Mouse (Mus musculus) left cerebral cortex, postnatal 4 days (tissue): ENCODE measurements at regions not wholly inside any gene's neighbourhood (a gene's known extent, or its start where the extent isn't known, plus 50 kb on each side); places are given as distances from the start of the nearest gene placed in this dataset.

Source experiments
- DNase-seq: peaks from one replicate; pipeline ENCODE4 v3.0.0-alpha.2; 2022
- intact Hi-C: fragments of 180-260 bp; cut with DNase I; formaldehyde crosslinking; loops from one replicate; pipeline ENCODE4 v1.15.1; 2025

GRCm38 (mm10) chrX:158236206-158236605 is 193.1 kb upstream of the Cnksr2 start:
- no peak for DNase-seq
- intact Hi-C loops: no loop called here

DNA sequence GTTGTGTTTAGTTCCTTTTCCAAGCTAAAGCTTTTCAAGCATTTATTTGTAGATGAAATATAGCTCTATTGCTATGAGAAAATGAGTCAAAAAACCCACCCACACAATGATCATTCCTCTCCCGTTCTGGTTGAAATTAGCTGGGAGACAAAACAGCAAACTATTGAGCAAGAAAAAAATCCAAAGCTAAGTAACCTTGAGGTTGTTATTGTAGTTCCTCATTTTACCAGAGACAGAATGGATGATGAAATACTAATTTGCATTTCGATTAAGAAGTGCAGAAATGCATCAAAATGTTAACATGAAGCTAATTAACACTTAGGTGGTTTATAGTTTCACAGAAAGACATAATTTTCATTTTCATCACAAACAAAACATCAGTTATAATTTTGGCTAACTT is 166.1 kb upstream of the Cnksr2 start:
- intact Hi-C loops: no loop called here
- DNase-seq: no peak

GRCm38 (mm10) chrX:158195536-158195935 is 152.4 kb upstream of the Cnksr2 start:
- peak; percentile 12 for DNase-seq

DNA sequence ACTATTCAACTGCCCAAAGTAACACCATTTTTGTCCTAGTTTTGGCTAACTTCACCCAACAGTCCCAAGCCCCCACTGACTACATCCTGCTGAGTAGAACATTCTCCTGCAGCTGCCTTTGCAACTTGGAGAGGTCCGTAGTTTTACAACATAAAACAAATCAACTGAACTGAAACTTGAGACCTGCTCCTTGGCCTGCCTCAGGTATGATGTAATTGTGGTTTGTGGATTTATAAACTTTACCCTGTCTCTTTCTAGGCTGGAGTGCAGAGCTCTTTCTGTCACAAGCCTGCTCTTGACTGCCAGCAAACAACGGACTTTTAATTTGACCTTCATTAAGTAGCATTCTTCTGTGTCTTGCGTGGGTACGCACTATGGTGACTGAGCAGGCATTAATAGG is 138.4 kb upstream of the Cnksr2 start:
- intact Hi-C loops: no loop called here
- no peak for DNase-seq

More at GRCm38 (mm10) chrX:158195536-158195935, 152.4 kb upstream of the Cnksr2 start:
- intact Hi-C loops: no loop called here

DNA sequence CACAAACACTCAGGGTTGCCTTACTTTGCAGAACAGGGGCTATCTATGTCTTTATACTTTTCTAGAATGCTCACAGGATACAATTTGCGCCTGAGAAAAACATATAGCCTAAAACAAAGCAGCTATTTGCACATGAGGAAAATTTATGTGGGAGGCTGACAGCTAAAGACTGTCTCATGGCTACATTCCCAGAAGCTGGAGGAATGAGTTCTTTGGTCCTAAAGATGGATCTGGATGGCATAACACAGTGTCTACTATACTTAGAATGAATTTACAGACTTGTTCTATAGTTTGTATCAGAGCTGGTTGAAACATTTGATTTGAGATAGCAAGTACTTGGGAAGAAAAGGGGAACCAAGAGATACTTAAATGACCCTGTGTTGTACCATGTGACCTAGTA is 137.3 kb upstream of the Cnksr2 start:
- no peak for DNase-seq
- intact Hi-C loops: no loop called here

DNA sequence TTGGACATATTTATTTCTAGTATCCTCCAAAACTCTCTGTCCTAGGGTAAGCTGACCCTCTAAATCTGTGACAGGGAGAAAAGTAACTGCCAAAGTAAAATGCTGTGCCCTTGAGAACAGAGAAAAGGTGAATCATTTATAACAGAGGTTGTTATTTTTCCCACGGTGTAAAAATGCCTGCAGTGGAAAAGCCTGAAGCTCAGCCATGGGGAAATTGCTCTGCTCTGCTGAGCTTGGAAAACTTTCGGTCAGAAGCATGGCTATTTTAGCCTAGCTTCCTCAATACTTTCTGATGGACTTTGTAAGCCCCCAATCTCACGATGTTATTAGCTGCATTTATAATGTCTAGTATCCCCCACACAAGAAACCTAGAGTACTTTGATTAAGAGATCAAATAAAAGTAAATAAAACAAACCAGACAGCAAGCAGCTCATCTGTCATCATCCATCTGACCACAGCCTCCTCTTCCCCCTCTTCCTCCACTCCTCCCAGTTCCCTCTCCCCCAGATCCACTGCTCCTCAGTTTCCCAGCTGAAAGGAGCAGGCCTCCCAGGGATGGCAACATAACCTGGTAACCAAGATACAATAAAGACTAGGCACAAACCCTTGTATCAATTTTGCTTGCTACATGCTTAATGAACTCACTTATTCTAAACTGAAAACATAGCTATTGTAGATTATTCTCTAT is 92.9 kb upstream of the Cnksr2 start:
- DNase-seq: no peak
- intact Hi-C loops: no loop called here

DNA sequence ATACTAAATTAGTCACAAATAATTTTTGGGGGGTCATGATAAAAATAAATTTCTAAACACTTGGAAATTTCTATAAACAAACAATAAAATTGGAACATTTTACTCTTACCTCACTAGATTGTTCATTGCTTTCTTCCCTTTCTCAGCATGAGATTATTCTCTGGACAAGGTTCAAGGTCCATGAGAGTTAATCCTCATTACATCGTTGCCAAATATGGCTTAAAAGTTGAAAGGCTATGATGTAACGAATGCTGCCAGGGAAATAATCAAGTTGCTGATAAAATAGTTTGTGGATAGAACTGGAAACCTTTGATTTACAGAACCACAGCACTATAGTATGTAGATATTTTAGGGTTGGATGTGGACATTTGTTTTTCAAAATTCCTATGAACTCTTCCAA is 90.4 kb upstream of the Cnksr2 start:
- no peak for DNase-seq
- intact Hi-C loops: no loop called here
